Mouse (Mus musculus) regulatory T cell (primary cell): ENCODE measurements around the gene Pccb.

Experiments
- in situ Hi-C: fragments of 300-600 bp; cut with MboI, MseI; formaldehyde crosslinking; loops from one replicate; pipeline ENCODE4 v1.15.1; 2025; ENCODE audit warnings: high pct_unique_total_duplicates

Pccb gene

DNA sequence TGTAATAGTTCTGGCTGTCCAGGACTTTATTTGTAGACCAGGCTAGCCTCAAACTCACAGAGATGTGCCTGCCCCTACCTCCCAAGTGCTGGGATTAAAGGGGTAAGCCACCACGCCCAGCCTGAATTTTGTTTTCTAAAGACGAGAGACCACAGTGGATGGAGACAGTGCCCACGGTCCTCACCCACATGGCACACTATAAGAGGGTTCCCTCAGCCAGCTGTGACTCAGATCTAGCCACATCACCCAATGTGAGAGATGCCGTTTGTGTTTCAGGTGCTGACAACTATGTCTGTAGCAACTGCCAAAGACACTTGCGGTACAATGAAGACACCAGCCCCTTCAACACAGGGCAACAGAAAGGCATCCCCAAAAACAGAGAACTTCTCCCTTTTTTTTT is 47.7 kb downstream of the Pccb start:
- in situ Hi-C loops, result no loop called here

DNA sequence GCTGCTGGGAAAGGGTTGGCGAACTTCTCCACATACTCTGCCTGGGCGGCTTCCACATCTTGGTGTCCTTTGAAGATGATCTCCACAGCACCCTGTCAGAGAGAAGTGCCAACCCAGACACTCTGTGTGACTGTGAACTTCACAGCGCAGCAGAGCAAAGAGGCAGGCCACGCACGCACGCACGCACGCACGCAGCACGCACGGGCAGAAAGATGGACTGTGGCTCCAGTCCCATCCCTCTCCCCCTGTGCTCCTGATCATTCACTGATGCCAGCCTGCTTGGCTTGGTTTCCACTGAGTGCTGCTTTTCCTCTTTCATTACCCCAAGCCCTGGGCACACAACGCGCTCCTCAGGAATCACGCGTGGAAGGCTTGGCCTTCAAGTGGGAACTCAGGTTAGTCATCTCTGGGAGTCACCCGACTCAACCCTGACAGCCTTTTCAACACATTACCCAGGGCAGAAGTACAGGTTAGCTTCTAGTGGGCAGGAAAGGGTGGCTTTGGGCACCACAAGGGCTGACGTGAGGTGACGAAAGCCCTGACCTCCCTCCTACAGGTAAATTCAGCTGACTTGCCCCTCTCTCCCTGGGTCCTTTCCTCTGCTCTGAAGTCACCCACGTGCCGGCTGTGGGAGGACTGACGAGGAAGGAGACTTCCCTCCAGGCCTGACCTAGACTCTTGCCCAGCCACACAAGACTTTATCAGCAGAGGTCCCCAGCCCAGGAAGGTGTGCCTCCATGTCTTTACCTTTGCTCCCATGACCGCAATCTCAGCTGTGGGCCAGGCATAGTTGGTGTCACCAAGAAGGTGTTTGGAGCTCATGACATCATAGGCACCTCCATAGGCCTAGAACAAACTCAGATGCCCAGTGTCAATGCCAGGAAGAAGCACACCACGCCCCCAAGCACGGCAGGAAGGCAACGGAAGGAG is 50.1 kb downstream of the Pccb start:
- in situ Hi-C loops, result no loop called here

DNA sequence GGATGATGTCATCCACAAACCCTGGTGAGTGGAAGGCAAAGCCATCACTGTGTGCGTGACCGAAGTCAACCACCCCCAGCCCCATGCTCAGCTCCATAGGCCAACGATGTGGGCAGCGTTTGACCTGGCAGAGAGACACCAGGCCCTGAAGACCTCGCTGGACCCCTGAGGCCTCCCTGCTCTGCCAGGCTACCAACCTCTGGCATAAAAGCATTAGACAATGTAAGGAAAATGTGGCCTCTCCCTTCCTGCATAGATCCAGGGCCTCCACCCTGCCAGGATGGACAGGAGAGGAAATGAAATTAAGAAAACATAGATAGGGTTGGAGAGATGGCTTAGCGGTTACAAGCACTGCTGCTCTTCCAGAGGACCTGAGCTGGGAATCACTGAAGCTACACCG is 51.9 kb downstream of the Pccb start:
- in situ Hi-C loops, result no loop called here

DNA sequence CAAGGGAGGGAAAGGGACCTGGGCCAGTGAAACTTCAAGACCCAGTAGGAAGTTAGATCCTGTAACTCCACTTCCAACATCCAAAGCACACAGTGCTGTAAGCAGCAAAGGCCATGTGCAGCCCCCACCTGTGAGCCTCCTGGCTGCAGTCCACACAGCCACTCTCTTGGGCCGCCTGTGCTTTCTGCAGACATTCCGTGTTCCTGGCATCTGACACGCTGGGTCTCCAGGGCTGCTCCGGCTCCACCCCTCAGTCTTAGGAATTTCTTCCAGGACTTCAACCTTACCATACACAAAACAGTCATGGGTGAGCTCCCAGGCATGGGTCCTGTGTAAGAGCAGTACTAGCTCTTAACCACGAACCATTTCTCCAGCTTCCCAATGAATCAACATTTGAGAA is 55.4 kb downstream of the Pccb start:
- in situ Hi-C loops, result no loop called here

DNA sequence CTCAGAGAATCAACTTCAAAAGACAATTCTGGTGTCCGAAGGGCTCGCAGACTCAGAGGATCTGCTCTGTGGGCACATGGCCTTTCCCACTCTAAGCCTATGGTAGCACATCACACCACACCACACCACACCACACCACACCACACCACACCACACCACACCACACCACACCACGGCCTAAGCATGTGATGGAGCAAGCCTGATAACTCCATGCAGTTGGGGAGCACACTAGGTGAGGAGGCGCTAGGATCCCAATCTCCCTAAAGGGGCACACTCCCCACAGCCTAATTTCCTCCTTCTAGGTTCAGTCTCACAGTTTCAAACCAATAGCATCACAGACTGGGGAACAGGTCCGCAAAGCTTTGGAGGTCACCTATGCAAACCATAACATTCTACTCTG is 56.0 kb downstream of the Pccb start:
- in situ Hi-C loops, result no loop called here

DNA sequence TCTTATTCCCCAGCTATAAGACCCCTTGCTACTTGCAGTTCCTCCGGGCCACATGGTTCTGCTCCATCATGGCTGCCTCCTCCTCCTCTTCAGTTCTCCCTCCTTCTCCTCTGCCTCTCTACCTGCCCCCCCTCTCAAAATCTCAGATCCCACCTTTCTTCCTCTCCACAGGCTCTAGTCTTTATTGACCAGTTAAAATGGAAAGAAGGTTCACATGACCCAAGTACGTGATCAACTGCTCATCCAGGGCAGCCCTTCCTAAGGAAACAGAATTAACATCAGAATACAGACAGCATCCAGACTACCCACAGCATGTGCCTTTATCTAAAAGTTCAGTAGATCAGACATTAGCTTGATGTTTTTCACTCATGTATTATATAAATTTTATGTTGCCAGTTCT is 65.2 kb downstream of the Pccb start:
- in situ Hi-C loops, result no loop called here

DNA sequence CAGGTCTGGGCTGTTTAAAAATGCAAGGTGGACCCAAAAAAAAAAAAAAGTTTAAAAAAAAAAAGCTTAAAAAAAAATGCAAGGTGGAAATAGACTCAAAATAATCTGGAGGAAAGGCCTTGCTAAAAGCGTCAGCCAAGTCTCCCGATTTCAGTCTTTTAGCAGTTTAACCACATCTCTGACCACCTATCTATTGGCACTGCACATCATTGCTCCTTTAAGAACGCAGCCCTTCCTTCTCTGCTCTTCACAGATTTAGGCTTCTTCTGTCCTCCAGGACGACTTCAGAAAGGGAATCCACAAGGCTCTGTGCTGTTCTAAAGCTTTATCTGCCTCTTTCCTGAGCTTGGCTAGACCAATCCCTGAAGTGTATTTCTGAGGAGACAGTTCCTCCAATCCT is 70.6 kb downstream of the Pccb start:
- in situ Hi-C loops, result no loop called here

DNA sequence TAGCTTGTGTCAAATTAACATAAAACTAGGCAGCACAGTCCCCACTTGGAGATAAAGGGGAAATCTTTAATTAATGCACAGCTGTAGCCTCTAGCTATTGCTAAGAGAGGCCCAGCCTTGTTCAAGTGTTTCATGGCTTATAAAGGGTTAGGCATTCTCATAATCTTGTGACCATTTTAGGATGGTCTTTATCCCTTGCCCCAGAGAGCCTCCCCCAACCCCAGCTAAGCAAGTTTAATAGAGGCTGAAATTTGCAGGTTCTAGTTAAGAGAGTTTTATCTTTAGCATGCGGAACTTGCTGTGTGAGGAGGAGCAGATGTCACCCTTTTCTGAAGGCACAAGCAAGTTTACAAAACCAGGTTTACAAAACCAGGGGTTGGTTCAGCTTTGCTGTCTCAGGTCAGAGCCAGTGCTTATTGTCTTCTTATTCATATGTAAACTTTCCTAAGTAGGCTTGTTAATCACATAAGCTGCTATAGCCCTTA is 71.2 kb downstream of the Pccb start:
- in situ Hi-C loops, result no loop called here

DNA sequence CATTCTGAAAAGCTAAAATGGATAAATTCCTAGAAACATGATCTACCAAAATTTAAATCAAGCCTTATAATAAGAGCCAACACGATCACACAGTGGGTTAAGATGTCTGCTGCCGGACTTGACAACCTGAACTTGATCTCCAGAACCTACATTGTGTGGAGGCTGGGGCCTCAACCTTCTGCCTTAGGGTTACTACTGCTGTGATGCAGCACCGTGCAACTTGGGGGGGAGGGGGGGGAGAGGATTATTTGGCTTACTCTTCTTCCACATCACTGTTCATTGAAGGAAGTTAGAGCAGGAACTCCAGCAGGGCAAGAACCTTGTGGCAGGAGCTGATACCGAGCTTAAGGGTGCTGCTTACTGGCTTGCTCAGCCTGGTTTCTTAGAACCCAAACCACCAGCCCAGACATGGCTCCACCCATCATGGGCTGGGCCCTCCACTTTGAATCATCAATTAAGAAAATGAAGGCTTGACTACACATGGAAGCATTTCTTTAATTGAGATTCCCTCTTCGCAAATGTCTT is 71.7 kb downstream of the Pccb start:
- in situ Hi-C loops, result no loop called here

DNA sequence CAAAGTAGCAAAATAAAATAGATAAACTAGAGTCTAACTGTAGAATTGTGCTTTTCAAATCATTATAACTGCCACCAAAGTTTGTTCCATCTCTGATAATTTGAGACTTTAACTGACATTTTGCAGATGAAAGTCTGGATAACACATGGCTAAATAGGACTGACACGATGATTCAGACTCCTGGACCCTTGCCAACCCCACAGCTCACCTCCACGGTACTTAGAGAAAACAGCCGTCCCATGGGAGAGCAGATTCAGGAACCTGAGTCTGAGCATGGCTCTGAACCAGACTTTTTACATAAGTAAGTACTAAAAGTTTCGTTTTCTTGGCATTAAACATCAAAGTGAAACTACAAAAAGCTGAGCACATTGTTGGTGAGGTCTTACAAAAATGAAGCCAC is 83.2 kb downstream of the Pccb start:
- in situ Hi-C loops, result no loop called here

DNA sequence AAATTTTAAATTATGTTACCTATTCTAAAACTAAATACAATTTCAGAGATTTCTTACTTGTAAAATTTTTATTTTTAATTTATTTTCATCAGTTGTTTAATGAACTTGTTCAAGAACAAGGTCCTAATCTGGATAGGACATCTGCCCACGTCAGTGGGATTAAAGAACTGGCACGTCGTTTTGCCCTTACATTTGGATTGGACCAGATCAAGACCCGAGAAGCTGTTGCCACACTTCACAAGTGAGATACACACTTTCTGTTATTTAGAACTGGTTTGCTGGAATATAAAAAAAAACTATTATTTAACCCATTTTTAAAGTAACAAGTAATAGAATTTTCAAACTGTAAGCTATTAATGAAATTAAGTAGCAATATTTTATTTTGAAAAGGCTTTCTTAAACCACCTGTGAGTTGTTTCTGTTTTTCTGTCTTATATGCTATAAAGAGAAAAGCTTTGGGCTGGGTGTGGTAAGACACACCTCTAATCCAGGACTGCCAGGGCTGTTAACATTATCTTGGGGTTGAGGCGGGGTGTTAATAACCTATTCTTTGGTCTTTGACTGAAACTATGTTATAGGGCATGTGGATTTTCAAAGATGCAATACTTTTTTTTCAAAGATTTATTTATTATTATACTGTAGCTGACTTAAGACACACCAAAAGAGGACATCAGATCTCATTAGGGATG is 89.9 kb downstream of the Pccb start:
- in situ Hi-C loops, result no loop called here

DNA sequence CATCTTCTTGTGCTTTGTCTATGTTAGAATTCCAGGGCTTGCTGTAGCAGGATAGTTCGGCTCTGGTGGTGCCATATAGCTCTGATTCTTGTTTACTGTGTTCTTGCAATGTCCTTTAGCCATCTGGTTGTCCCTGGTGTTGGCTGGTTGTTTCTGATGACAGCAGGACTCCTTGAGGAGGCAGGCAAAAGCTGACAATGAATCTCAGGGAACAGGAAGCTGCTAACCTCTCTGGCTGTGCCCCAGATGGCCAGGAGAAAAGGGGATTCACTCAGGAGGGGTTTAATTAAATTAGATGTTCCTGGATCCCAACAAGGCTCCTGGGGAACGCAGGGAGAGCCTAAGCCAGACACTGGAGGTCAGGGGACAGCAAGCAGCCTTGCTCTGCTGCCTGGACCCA is 92.7 kb downstream of the Pccb start:
- in situ Hi-C loops, result no loop called here
